Mouse (Mus musculus) G1E (cell line): ENCODE data around the gene Ralbp1.

ENCODE experiments used
- CTCF ChIP-seq: IDR thresholded peaks from 2 replicates; pipeline ENCODE4 v1.5.1; 2012; ENCODE audit warnings: low read depth, low read length, inconsistent platforms, mixed read lengths
- GATA1 ChIP-seq: IDR thresholded peaks from 2 replicates; pipeline ENCODE4 v1.6.1; 2012; ENCODE audit warnings: borderline replicate concordance, low read length, inconsistent platforms, mixed read lengths
- TAL1 ChIP-seq: conservative IDR thresholded peaks from 2 replicates; pipeline ENCODE4 v1.6.1; 2012; ENCODE audit warnings: low read depth, low read length, inconsistent platforms, mixed read lengths

DNA sequence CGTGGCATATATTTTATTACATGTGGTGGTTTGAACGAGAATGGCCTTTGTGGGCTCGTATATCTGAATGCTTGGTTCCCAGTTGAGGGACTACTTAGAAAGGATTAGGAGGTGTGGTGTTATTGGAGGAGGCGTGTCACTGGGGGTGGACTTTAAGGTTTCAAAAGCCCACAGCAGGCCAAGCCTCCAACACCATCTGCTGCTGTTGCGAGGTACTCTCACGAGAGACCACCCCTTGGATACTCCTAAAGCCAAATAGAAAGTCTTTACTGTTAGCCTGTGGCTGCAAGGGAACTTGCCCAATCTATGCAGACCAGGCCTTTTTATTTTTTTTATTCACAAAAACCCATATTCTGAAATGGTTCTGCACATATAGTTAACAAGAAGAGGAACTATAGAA is 36.4 kb upstream of the Ralbp1 start:
- no peak for TF ChIP-seq CTCF
- TF ChIP-seq TAL1 = no peak
- no peak for TF ChIP-seq GATA1
